Mouse (Mus musculus) intestine, embryonic 16.5 days (tissue): ENCODE results near the gene Josd1. TPM values are rescaled to one million over a fixed set of nuclear protein-coding genes. Genes with fewer than 3 reads are reported as not detected.
"Not testable (repeated sequence)": the region's sequence is repeated elsewhere in the genome, so short reads cannot be mapped to it uniquely, and the experiment has no call there.

ENCODE experiments used
- ATAC-seq: fragments of 200-750 bp; cut with Nextera tagmentation; 2 replicates; pipeline ENCODE4 v1.8.0; 2017; ENCODE audit warnings: moderate TSS enrichment, moderate library complexity
- H3K27ac ChIP-seq: fragments of 300-500 bp; sonication (generic); 2 replicates; pipeline ENCODE4 v1.5.1; 2014; ENCODE audit warnings: mild to moderate bottlenecking, low read length
- H3K27me3 ChIP-seq: fragments of 300-500 bp; sonication (generic); replicated peaks from 2 replicates; pipeline ENCODE4 v1.6.1; 2014; ENCODE audit warnings: low read length, control low read depth, mixed read lengths; ENCODE audit not compliant: control insufficient read depth, insufficient read depth
- H3K36me3 ChIP-seq: fragments of 300-500 bp; sonication (generic); 2 replicates; pipeline ENCODE4 v1.6.1; 2014; ENCODE audit warnings: low read length, control low read depth; ENCODE audit not compliant: control insufficient read depth, insufficient read depth
- H3K4me1 ChIP-seq: fragments of 300-500 bp; sonication (generic); 2 replicates; pipeline ENCODE4 v1.6.1; 2014; ENCODE audit warnings: low read length, control low read depth, mixed read lengths; ENCODE audit not compliant: control insufficient read depth, insufficient read depth
- H3K4me2 ChIP-seq: fragments of 300-500 bp; sonication (generic); 2 replicates; pipeline ENCODE4 v1.6.1; 2014; ENCODE audit warnings: low read depth, low read length, control low read depth
- H3K4me3 ChIP-seq: fragments of 300-500 bp; sonication (generic); 2 replicates; pipeline ENCODE4 v1.5.1; 2014; ENCODE audit warnings: mild to moderate bottlenecking, low read length
- H3K9ac ChIP-seq: fragments of 300-500 bp; sonication (generic); 2 replicates; pipeline ENCODE4 v1.6.1; 2014; ENCODE audit warnings: low read depth, low read length
- H3K9me3 ChIP-seq: fragments of 300-500 bp; sonication (generic); 2 replicates; pipeline ENCODE4 v1.6.1; 2016; ENCODE audit warnings: low read length, control low read depth; ENCODE audit not compliant: control insufficient read depth
- WGBS: fragments of 180-500 bp; shearing (Covaris S2); extraction: QIAGEN DNeasy Blood & Tissue Kit; methylation state at CpG from one replicate; pipeline ENCODE4 v1.1.7; 2014; 5-methylcytosine and 5-hydroxymethylcytosine counted together
- polyA plus RNA-seq: library from polyadenylated mRNA; unstranded; fragments of >200 nt; fragmentation: Nextera tagmentation; extraction: Ambion mirVana; gene quantifications from 2 replicates; pipeline ENCODE4 v1.2.1, GENCODE M21; 2015

The Josd1 gene
- polyA plus RNA-seq, 1 experiment from 2014 or later, result 14.1 TPM

GRCm38 (mm10) chr15:79687175-79687574, 544 bp downstream of the Josd1 start:
- H3K27me3 ChIP-seq, result no peaks in the 10 kb centered on the region
- H3K4me3 ChIP-seq, result peak overlapping the region; percentile 83
- no peak for ATAC-seq
- no peaks in the 10 kb centered on the region for H3K9me3 ChIP-seq
- peaks cover 51% of the 10 kb centered on the region for H3K4me1 ChIP-seq
- peak overlapping the region; percentile 79 for H3K4me2 ChIP-seq
- H3K36me3 ChIP-seq, result no peaks in the 10 kb centered on the region
- peak overlapping the region; percentile 98 for H3K27ac ChIP-seq
- under 1% methylated on average over 33 of the region's 33 CpGs for WGBS
- H3K9ac ChIP-seq, result peak overlapping the region; percentile 89

- Histone ChIP-seq H3K27me3 (no peaks in the 10 kb centered on the region), H3K4me1 (peaks cover 48% of the 10 kb centered on the region), H3K27ac (peak overlapping the region; percentile 43), H3K9me3 (no peaks in the 10 kb centered on the region), H3K36me3 (no peaks in the 10 kb centered on the region), H3K9ac (peak overlapping the region; percentile 65), H3K4me2 (peak overlapping the region; percentile 79), H3K4me3 (peak overlapping the region; percentile 83)
- no peak for ATAC-seq
- WGBS, result 9% methylated on average over 15 of the region's 15 CpGs
These were observed 1.5 kb downstream of the Josd1 start for GRCm38 (mm10) chr15:79686046-79686869.

- no peak for ATAC-seq
- Histone ChIP-seq H3K4me2 (peak overlapping the region; percentile 79), H3K27me3 (no peaks in the 10 kb centered on the region), H3K4me1 (peaks cover 48% of the 10 kb centered on the region), H3K9me3 (no peaks in the 10 kb centered on the region), H3K9ac (peak overlapping the region; percentile 65), H3K4me3 (peak overlapping the region; percentile 83), H3K36me3 (no peaks in the 10 kb centered on the region), H3K27ac (no peak overlapping the region)
- 31% methylated on average over 6 of the region's 6 CpGs for WGBS
These were observed 2.5 kb downstream of the Josd1 start for GRCm38 (mm10) chr15:79685141-79685641.

- Histone ChIP-seq H3K27me3 (no peaks in the 10 kb centered on the region), H3K9me3 (no peaks in the 10 kb centered on the region), H3K4me3 (peak overlapping the region; percentile 83), H3K4me1 (peaks cover 44% of the 10 kb centered on the region), H3K27ac (peak overlapping the region; percentile 43; the same call in 1 of the 2 replicates), H3K36me3 (no peaks in the 10 kb centered on the region), H3K9ac (peak overlapping the region; percentile 65), H3K4me2 (peak overlapping the region; percentile 79)
- no peak for ATAC-seq
- 85% methylated on average over 6 of the region's 6 CpGs for WGBS
These were observed 3.1 kb downstream of the Josd1 start for GRCm38 (mm10) chr15:79684616-79685015.

GRCm38 (mm10) chr15:79683707-79684465, 3.8 kb downstream of the Josd1 start:
- H3K27ac ChIP-seq, result peak overlapping the region; percentile 43; the same call in 1 of the 2 replicates
- no peaks in the 10 kb centered on the region for H3K36me3 ChIP-seq
- H3K9ac ChIP-seq, result peak overlapping the region; percentile 65
- 58% methylated on average over 19 of the region's 19 CpGs for WGBS
- ATAC-seq, result no peak
- peak overlapping the region; percentile 79 for H3K4me2 ChIP-seq
- no peaks in the 10 kb centered on the region for H3K27me3 ChIP-seq
- no peaks in the 10 kb centered on the region for H3K9me3 ChIP-seq
- no peak overlapping the region; the same call in 1 of the 2 replicates for H3K4me3 ChIP-seq
- peaks cover 43% of the 10 kb centered on the region for H3K4me1 ChIP-seq

GRCm38 (mm10) chr15:79683146-79683545, 4.6 kb downstream of the Josd1 start:
- Histone ChIP-seq H3K9ac (0 out of 2 replicates have a peak overlapping the region, but pooled peaks have one; percentile 14), H3K9me3 (no peaks in the 10 kb centered on the region), H3K4me2 (peak overlapping the region; percentile 79; the same call in 1 of the 2 replicates), H3K36me3 (no peaks in the 10 kb centered on the region), H3K27me3 (no peaks in the 10 kb centered on the region), H3K4me1 (peaks cover 41% of the 10 kb centered on the region), H3K27ac (no peak overlapping the region), H3K4me3 (no peak overlapping the region)
- ATAC-seq, result no peak
- WGBS, result 67% methylated on average over 6 of the region's 6 CpGs

- Histone ChIP-seq H3K27me3 (no peaks in the 10 kb centered on the region), H3K9me3 (no peaks in the 10 kb centered on the region), H3K27ac (no peak overlapping the region), H3K36me3 (no peaks in the 10 kb centered on the region), H3K9ac (no peak overlapping the region), H3K4me2 (no peak overlapping the region), H3K4me3 (no peak overlapping the region), H3K4me1 (peaks cover 41% of the 10 kb centered on the region)
- no peak for ATAC-seq
- 82% methylated on average over 4 of the region's 4 CpGs for WGBS
These were observed 5.7 kb downstream of the Josd1 start for GRCm38 (mm10) chr15:79681973-79682372.

GRCm38 (mm10) chr15:79677936-79678335, 9.8 kb downstream of the Josd1 start:
- 75% methylated on average over 2 of the region's 2 CpGs for WGBS
- no peak overlapping the region for H3K4me3 ChIP-seq
- peak; percentile 53 for ATAC-seq
- no peaks in the 10 kb centered on the region for H3K27me3 ChIP-seq
- H3K27ac ChIP-seq, result no peak overlapping the region
- H3K9me3 ChIP-seq, result no peaks in the 10 kb centered on the region
- H3K4me1 ChIP-seq, result peaks cover 5% of the 10 kb centered on the region; the same call in 1 of the 2 replicates
- no peak overlapping the region for H3K4me2 ChIP-seq
- H3K9ac ChIP-seq, result no peak overlapping the region
- H3K36me3 ChIP-seq, result peaks cover 12% of the 10 kb centered on the region; the same call in 1 of the 2 replicates

GRCm38 (mm10) chr15:79671828-79672348, 15.8 kb downstream of the Josd1 start:
- not testable (repeated sequence) for H3K4me1 ChIP-seq, H3K27me3 ChIP-seq, H3K27ac ChIP-seq, H3K9me3 ChIP-seq, ATAC-seq
- Histone ChIP-seq H3K36me3 (peaks cover 13% of the 10 kb centered on the region; the same call in 1 of the 2 replicates), H3K4me3 (peak overlapping the region; percentile 87), H3K4me2 (peak overlapping the region; percentile 58), H3K9ac (peak overlapping the region; percentile 24; the same call in 1 of the 2 replicates)
- WGBS, result 73% methylated on average over 11 of the region's 11 CpGs
